Mouse (Mus musculus) ovary, postnatal 14 days (tissue): Measurements from ENCODE around the gene Acbd4.

Experiments
- DNase-seq: peaks from one replicate; pipeline ENCODE4 v3.0.0; 2022; ENCODE audit warnings: low spot score

The Acbd4 gene

GRCm38 (mm10) chr11:103093306-103093705 lies 8.2 kb upstream of the Acbd4 start:
- no peak for DNase-seq

DNA sequence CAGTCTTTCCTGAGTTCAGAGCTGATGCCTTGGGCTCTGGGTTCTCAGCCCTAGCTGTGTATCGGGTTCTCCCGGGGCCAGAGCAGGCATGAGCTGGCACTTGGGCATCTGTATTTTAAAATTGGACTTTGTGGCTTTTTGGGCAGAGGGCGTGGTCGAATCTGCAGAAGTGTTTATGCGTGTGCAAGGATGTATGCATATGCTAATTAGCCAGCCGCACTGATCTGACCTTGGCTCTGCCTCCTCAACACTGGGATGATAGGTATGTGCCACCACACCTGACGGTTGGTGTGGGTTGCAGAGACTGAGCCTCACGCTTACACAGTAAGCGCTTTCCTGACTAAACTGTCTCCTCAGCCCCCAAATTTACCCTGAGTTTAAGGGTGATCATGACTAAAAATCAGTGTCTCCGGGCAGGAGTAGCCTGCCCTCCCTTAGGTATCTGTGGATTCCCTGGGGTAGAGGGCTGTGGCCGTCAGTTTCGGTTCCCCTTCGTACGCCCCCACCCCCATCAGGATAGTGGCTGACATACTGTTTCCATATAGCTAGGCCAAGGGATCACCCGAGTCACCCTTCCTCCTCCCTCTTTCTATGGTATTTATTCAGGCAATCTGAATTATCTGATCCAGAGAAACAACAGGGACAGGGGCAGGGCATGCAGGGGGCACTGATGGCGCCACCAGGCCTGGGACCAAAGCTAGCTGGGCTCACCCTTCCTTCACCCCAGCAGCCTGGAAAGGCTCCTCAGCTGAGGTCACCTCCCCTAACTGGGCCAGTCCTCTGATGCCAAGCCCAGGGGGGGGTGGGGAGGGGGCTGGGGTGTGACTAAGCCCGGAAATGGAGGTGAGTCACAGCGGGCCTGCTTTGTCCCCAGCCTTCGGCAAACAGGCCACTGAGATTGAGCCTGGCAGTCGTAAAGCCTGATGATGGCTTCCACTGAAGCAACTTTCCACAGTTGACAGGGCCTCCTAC lies 7.3 kb upstream of the Acbd4 start:
- DNase-seq: no peak

GRCm38 (mm10) chr11:103095107-103095670 lies 6.3 kb upstream of the Acbd4 start:
- no peak for DNase-seq

GRCm38 (mm10) chr11:103095801-103096200 lies 5.7 kb upstream of the Acbd4 start:
- no peak for DNase-seq

- no peak for DNase-seq
Observed at GRCm38 (mm10) chr11:103096979-103097894, 4.2 kb upstream of the Acbd4 start.

- DNase-seq: no peak
Observed at GRCm38 (mm10) chr11:103098531-103099190, 2.8 kb upstream of the Acbd4 start.

GRCm38 (mm10) chr11:103099352-103099940 lies 2.0 kb upstream of the Acbd4 start:
- DNase-seq: no peak

GRCm38 (mm10) chr11:103100361-103100760 lies 1.1 kb upstream of the Acbd4 start:
- no peak for DNase-seq

DNA sequence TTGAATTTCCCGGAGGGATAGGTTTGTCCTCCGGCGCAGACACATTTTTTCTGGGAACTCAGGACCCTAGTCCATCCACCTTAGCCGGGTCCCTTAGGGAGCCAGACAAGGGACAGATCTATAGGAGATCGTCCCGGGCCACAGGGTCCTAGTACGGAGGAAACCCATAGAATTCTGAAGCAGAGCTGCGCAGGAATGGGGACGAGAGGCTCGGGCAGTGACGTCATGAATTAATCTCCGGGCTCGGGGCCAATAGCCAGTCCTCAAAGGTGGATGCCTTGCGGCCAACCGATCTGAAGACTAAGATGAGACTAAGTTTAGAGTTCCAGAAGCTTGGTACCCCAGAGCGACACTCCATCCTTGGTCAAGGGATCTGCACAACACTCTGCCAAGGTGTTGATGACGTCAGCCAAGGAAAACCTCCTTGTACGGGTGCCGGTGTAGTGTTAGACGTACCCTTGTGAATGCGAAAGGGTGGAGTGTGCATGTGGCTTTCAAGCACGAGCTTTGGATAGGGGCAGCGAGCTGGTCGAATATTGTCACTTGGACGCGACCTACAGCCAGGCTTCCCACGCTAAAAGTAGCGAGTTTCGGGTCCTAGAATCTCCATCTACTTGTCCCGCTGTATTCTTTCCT lies 502 bp downstream of the Acbd4 start:
- peak; percentile 62 for DNase-seq

- DNase-seq: peak; percentile 99
Observed at GRCm38 (mm10) chr11:103102725-103103349, 1.4 kb downstream of the Acbd4 start.

- DNase-seq: no peak
Observed at GRCm38 (mm10) chr11:103103621-103104020, 2.1 kb downstream of the Acbd4 start.

GRCm38 (mm10) chr11:103104469-103104868 lies 3.0 kb downstream of the Acbd4 start:
- no peak for DNase-seq

- no peak for DNase-seq
Observed at GRCm38 (mm10) chr11:103105180-103105725, 3.8 kb downstream of the Acbd4 start.

- DNase-seq: no peak
Observed at GRCm38 (mm10) chr11:103105810-103106209, 4.3 kb downstream of the Acbd4 start.

DNA sequence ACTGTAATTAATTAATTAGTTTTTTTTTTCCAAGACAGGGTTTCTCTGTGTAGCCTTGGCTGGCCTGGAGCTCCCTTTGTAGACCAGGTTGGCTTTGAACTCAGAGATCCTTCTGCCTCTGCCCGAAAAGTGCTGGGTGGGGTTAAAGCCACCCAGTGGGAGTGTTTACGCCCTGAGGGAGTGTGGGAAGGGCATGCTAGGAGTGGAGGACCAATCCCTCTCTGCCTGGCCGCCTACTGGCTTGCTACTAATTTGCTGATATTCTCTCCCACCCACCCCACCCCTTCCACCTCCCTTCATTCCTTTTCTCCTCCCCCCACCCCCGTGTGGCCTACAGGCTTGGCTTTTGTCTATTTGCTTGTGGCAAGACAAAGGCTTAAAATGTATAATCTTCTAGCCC lies 4.9 kb downstream of the Acbd4 start:
- DNase-seq: no peak

DNA sequence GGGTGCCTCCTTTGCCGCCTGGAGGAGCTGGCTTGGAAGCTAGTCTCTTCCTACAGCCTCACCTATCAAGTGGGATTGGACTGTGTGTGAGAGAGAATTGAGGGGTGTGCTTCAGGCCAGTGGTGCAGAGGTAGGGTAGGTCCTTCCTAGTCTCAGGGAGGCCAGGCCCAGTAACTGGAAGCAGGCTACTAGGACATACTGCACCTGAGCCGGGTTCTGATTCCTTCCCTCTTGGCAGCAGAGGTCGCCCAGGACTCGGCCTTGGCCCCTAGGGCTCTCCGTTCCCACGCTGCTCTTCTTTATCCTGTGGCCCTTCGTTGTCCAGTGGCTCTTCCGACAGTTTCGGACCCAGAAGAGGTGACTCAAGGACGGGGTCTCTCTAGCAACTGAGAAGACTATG lies 9.8 kb downstream of the Acbd4 start:
- DNase-seq: no peak

DNA sequence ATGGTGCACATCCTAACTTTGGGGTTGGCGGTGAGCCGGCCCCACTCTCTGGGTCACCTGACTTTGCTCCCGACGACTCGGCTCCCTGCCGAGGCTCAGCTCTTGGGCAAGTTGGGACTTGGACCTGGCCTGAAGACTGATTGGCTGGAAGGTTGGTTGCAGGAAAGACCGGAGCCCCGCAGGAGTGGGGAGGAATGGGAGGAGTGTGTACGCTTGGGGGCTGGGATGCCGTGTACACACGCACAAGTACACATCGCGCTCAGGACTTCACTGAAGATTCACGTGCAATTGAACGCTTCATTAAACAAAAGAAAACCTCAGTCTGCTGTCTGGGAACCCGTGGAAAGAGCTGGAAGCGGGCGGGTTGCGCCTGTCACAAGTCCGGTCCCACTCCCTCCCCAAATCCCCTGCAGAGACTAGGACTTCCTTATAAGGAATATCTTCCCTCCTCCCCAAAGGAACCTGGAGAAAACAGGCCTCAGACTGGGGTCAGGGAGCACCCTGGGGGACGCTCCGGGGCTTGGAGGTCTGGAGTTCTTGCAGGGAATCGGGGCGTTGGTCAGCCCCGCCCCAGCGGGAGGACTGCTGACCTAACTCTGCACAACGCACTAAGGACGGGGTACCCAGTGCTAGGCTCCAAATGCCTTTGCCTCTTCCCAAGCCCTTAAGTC lies 10.5 kb downstream of the Acbd4 start:
- DNase-seq: peak; percentile 75

GRCm38 (mm10) chr11:103112552-103112912 lies 11.1 kb downstream of the Acbd4 start:
- DNase-seq: no peak

GRCm38 (mm10) chr11:103113005-103113404 lies 11.5 kb downstream of the Acbd4 start:
- DNase-seq: no peak

- DNase-seq: no peak
Observed at GRCm38 (mm10) chr11:103113771-103114170, 12.3 kb downstream of the Acbd4 start.
